Mouse (Mus musculus): ENCODE data around the gene Hspg2.

DNA sequence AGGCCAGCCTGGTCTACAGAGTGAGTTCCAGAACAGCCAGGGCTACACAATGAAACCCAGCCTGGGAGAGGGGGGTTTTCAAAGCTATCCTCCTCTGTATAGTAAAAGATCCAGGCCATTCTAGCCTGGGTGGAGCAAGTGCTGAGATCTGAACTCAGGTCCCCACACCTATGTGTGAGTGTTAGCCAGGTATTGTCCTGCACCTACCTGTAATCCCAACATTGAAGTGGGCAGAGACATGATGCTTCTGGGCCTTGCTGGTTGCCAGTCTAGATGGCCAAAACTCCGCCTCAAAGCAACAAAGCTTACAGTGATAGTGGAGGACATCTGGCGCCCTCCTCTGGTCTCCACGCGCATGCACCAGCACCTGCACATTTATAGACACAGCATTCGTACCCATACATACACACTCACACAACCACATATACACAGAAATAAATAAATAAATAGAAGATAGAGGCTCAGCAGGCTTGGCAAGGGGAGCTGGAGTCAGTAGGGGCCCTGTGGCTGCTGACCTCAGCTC is 77.5 kb downstream of the Hspg2 start:
- TF ChIP-seq GATA1 (IDR thresholded peaks at IDR 0.05; ENCODE audit: low read length) (no peak), TAL1 (IDR thresholded peaks at IDR 0.05; ENCODE audit: low read length) (no peak)
